Mouse (Mus musculus) cerebellum, postnatal 14 days (tissue): ENCODE measurements at regions not wholly inside any gene's neighbourhood (a gene's known extent, or its start where the extent isn't known, plus 50 kb on each side); places are given as distances from the start of the nearest gene placed in this dataset.

Source experiments
- DNase-seq, 2 experiments: peaks; one replicate each; pipeline ENCODE4 v3.0.0; 2021; ENCODE audit warnings: mixed read lengths in 2 of 2

- peak; percentile 66 to 85 for DNase-seq
Observed at GRCm38 (mm10) chr6:104309166-104309565, 183.4 kb upstream of the Cntn6 start.

- DNase-seq, result peak; percentile 95 to 97
Observed at GRCm38 (mm10) chr6:104312993-104313392, 179.6 kb upstream of the Cntn6 start.

GRCm38 (mm10) chr6:104318451-104318850, 174.1 kb upstream of the Cntn6 start:
- DNase-seq, result peak; percentile 60 to 77

GRCm38 (mm10) chr6:104322182-104322581, 170.4 kb upstream of the Cntn6 start:
- DNase-seq, result no peak

GRCm38 (mm10) chr6:104339134-104339848, 153.3 kb upstream of the Cntn6 start:
- DNase-seq, result peak in 1 of 2 experiments; percentile 31

- DNase-seq, result peak in 1 of 2 experiments; percentile 22
Observed at GRCm38 (mm10) chr6:104343986-104344385, 148.6 kb upstream of the Cntn6 start.
